Mouse (Mus musculus) macrophage (primary cell): ENCODE results near the gene Gpr132. TPM values are rescaled to one million over a fixed set of nuclear protein-coding genes. Genes with fewer than 3 reads are reported as not detected.

Source experiments
- H3K27ac ChIP-seq: fragments of 350-480 bp; formaldehyde crosslinking; 2 replicates; pipeline ENCODE4 v1.9.0; 2021
- H3K36me3 ChIP-seq: fragments of 350-480 bp; formaldehyde crosslinking; 2 replicates; pipeline ENCODE4 v1.9.0; 2021; ENCODE audit errors: inconsistent target
- H3K4me3 ChIP-seq: fragments of 350-480 bp; formaldehyde crosslinking; 2 replicates; pipeline ENCODE4 v1.9.0; 2021; ENCODE audit errors: inconsistent target
- H3K79me2 ChIP-seq: fragments of 350-480 bp; formaldehyde crosslinking; 2 replicates; pipeline ENCODE4 v1.9.0; 2021; ENCODE audit errors: inconsistent target
- WGBS: methylation state at CpG from one replicate; pipeline ENCODE4 v1.1.7; 2026; ENCODE audit warnings: inconsistent platforms; ENCODE audit not compliant: missing documents; 5-methylcytosine and 5-hydroxymethylcytosine counted together
- polyA plus RNA-seq: library from polyadenylated mRNA; stranded (reverse); fragments of 250-400 nt; gene quantifications from 3 replicates; pipeline ENCODE4 v1.2.4, GENCODE M21; 2018; ENCODE audit warnings: inconsistent platforms

Gene Gpr132
- polyA plus RNA-seq, 1 experiment from 2014 or later: 2.0 TPM

DNA sequence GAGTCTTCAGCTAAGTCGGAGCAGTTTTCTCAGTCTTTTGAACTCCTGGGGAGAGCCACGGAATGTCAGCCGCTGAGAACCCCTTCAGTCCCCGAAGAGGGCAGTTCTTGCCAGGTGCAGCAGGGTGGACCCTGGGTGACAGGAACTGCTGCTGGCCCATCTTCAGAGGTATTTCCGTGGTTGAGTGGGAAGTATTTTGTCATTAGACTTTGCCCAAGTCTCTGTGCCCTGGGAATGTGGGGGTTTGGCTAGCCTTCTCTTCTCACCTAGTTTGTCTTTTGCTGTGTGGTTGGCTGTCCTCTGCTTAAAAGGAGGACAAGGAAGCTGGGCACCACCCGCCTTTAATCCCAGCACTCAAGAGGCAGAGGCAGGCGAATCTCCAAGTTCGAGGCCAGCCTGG, 58.4 kb downstream of the Gpr132 start:
- no peaks in the 10 kb centered on the region for H3K36me3 ChIP-seq
- peak overlapping the region; percentile 44 for H3K4me3 ChIP-seq
- H3K79me2 ChIP-seq: no peaks in the 10 kb centered on the region
- no peak overlapping the region for H3K27ac ChIP-seq
- WGBS: 23% methylated on average over 8 of the region's 8 CpGs

GRCm38 (mm10) chr12:112808587-112809364, 59.3 kb downstream of the Gpr132 start, which contains the start of gene Clba1:
Gene Clba1 (plus strand): TSS chr12:112808937.
- H3K36me3 ChIP-seq: no peaks in the 10 kb centered on the region
- no peaks in the 10 kb centered on the region for H3K79me2 ChIP-seq
- H3K4me3 ChIP-seq: peak within 1 kb of the TSS; percentile 44
- 3% methylated on average over 62 of the region's 64 CpGs for WGBS
- H3K27ac ChIP-seq: no peak within 1 kb of the TSS

GRCm38 (mm10) chr12:112808212-112808586, 59.8 kb downstream of the Gpr132 start:
- Histone ChIP-seq H3K27ac (no peak overlapping the region), H3K36me3 (no peaks in the 10 kb centered on the region), H3K4me3 (no peak overlapping the region; the same call in 1 of the 2 replicates), H3K79me2 (no peaks in the 10 kb centered on the region)
- 91% methylated on average over 5 of the region's 5 CpGs for WGBS

DNA sequence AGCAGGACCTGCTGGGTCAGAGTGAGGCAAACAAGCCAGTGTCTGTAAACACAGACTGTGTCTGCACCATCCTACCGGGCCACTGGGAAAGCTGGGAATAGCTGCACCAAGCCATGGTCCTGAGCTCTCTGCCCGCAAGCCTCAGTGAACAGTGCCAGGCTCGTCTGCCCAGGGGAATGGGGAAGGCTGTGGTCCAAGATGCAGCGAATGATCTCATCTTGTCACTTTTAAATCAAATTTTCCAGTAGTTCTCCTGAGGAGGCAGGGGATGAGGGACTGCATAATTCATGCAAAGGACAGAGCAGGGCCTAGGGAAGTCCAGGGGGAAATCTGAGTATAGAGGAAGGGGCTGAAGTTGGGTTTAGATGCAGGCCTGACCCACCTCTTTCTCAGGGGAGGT, 60.2 kb downstream of the Gpr132 start:
- no peaks in the 10 kb centered on the region for H3K79me2 ChIP-seq
- no peak overlapping the region for H3K27ac ChIP-seq
- H3K4me3 ChIP-seq: no peak overlapping the region
- H3K36me3 ChIP-seq: no peaks in the 10 kb centered on the region
- 98% methylated on average over 4 of the region's 4 CpGs for WGBS

DNA sequence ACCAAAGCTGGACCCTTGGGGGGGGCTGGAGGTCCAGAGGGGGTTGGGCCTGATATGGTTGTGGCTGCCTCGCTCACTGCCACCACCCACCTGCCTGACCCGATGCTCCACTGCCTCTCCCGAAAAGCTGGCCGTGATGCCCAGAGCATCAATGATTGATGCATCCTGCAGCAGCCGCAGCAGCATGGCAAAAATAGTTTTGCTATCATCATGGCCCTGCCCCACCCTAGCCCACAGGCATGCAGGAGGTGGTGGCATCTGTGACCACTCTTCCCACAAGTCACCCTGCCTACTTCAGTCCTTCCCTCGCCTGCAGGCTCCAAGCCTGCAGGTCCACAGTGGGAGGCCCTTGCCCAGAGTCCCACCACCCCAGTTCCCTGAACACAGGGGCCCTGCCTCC, 62.0 kb downstream of the Gpr132 start:
- 52% methylated on average over 6 of the region's 6 CpGs for WGBS
- H3K79me2 ChIP-seq: no peaks in the 10 kb centered on the region
- H3K4me3 ChIP-seq: no peak overlapping the region
- H3K27ac ChIP-seq: no peak overlapping the region
- H3K36me3 ChIP-seq: no peaks in the 10 kb centered on the region

- Histone ChIP-seq H3K27ac (no peak overlapping the region), H3K36me3 (no peaks in the 10 kb centered on the region), H3K4me3 (no peak overlapping the region), H3K79me2 (no peaks in the 10 kb centered on the region)
- 31% methylated on average over 11 of the region's 13 CpGs for WGBS
These were observed 64.0 kb downstream of the Gpr132 start for GRCm38 (mm10) chr12:112804046-112804445.

DNA sequence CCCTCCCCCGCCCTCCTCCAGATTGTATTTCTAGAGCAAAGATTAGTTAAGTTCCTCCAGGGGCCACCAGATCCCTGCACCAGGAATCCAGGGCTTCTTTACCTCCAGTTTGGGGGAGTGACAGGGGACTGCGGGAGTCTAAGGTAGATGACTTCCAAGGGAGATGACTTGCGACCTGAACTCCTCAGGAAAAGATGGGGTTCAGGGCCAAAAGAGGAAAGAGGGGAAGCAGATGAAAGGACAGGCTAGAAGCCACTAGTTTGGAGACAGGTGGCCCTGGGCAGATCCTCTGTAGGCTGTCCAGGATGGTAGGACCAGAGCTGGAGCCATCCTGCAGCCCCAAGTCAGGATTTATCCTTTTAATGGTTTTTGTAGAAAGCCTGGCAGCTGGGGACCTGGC, 65.1 kb downstream of the Gpr132 start:
- no peaks in the 10 kb centered on the region for H3K79me2 ChIP-seq
- no peak overlapping the region for H3K27ac ChIP-seq
- 59% methylated on average over 2 of the region's 3 CpGs for WGBS
- H3K36me3 ChIP-seq: no peaks in the 10 kb centered on the region
- no peak overlapping the region for H3K4me3 ChIP-seq

- no peak within 1 kb of the TSS for H3K27ac ChIP-seq
- no peaks in the 10 kb centered on the region for H3K79me2 ChIP-seq
- no peaks in the 10 kb centered on the region for H3K36me3 ChIP-seq
- 18% methylated on average over 20 of the region's 69 CpGs for WGBS
- H3K4me3 ChIP-seq: no peak within 1 kb of the TSS; the same call in 1 of the 2 replicates
These were observed 65.9 kb downstream of the Gpr132 start, which contains the start of gene Ahnak2 for GRCm38 (mm10) chr12:112801864-112802846. Gene Ahnak2 (minus strand): TSS chr12:112802657.

Other genes starting within 250 kb of the Gpr132 start
- 33.0 to 157 TPM (median 71.6 TPM) in 3 replicates for gene Adssl1, start 248.2 kb downstream of the Gpr132 start, polyA plus RNA-seq
- gene Siva1, start 223.5 kb downstream of the Gpr132 start, polyA plus RNA-seq: 5.6 to 43.8 TPM (median 19.5 TPM) in 3 replicates
- gene Akt1, start 193.3 kb downstream of the Gpr132 start, polyA plus RNA-seq: 174 to 203 TPM (median 184 TPM) in 3 replicates
- gene Zbtb42, start 189.4 kb downstream of the Gpr132 start, polyA plus RNA-seq: 3.2 to 4.7 TPM (median 3.5 TPM) in 3 replicates
- 3.1 to 9.1 TPM (median 4.7 TPM) in 3 replicates for gene Cep170b, start 147.8 kb downstream of the Gpr132 start, polyA plus RNA-seq
- gene Pld4, start 107.6 kb downstream of the Gpr132 start, polyA plus RNA-seq: 131 to 514 TPM (median 230 TPM) in 3 replicates
- 41.7 to 78.3 TPM (median 63.2 TPM) in 3 replicates for gene Ahnak2, start 65.6 kb downstream of the Gpr132 start, polyA plus RNA-seq
- gene Clba1, start 59.3 kb downstream of the Gpr132 start, polyA plus RNA-seq: 1.9 to 4.4 TPM (median 4.2 TPM) in 3 replicates
- 10.7 to 17.8 TPM (median 14.2 TPM) in 3 replicates for gene Cdca4, start 38.8 kb downstream of the Gpr132 start, polyA plus RNA-seq
- 0.14 to 0.42 TPM (median 0.26 TPM) in 3 replicates for gene Jag2, start 61.5 kb upstream of the Gpr132 start, polyA plus RNA-seq
- 5.3 to 15.2 TPM (median 11.4 TPM) in 3 replicates for gene Nudt14, start 73.9 kb upstream of the Gpr132 start, polyA plus RNA-seq
- gene Btbd6, start 108.3 kb upstream of the Gpr132 start, polyA plus RNA-seq: 5.3 to 10.9 TPM (median 9.7 TPM) in 3 replicates
- 15.4 to 26.6 TPM (median 18.3 TPM) in 3 replicates for gene Brf1, start 132.5 kb upstream of the Gpr132 start, polyA plus RNA-seq
- 42.2 to 56.7 TPM (median 54.3 TPM) in 3 replicates for gene Pacs2, start 146.3 kb upstream of the Gpr132 start, polyA plus RNA-seq
- gene Tex22, start 206.3 kb upstream of the Gpr132 start, polyA plus RNA-seq: not detected in 3 replicates
- gene Mta1, start 230.1 kb upstream of the Gpr132 start, polyA plus RNA-seq: 18.9 to 28.3 TPM (median 24.5 TPM) in 3 replicates